Mouse (Mus musculus) hindbrain, embryonic 10.5 days (tissue): ENCODE data around the gene Ly6g6f. TPM values are rescaled to one million over a fixed set of nuclear protein-coding genes. Genes with fewer than 3 reads are reported as not detected.

Experiments
- DNase-seq: peaks from one replicate; pipeline ENCODE4 v3.0.0-alpha.2; 2017; ENCODE audit warnings: low spot score
- H3K27ac ChIP-seq: fragments of 300-500 bp; sonication (generic); 2 replicates; pipeline ENCODE4 v1.5.1; 2016; ENCODE audit warnings: mild to moderate bottlenecking, moderate library complexity
- H3K27me3 ChIP-seq: fragments of 300-500 bp; sonication (generic); 2 replicates; pipeline ENCODE4 v1.6.1; 2016; ENCODE audit warnings: mild to moderate bottlenecking; ENCODE audit not compliant: poor library complexity, insufficient read depth, severe bottlenecking
- H3K36me3 ChIP-seq: fragments of 300-500 bp; sonication (generic); 2 replicates; pipeline ENCODE4 v1.6.1; 2016; ENCODE audit warnings: mild to moderate bottlenecking, moderate library complexity
- H3K4me1 ChIP-seq: fragments of 300-500 bp; sonication (generic); replicated peaks from 2 replicates; pipeline ENCODE4 v1.6.1; 2016; ENCODE audit warnings: mild to moderate bottlenecking
- H3K4me3 ChIP-seq: fragments of 300-500 bp; sonication (generic); 2 replicates; pipeline ENCODE4 v1.5.1; 2016; ENCODE audit warnings: mild to moderate bottlenecking, moderate library complexity
- H3K9me3 ChIP-seq: fragments of 300-500 bp; sonication (generic); 2 replicates; pipeline ENCODE4 v1.6.1; 2016; ENCODE audit warnings: mild to moderate bottlenecking, moderate library complexity
- WGBS: fragments of 180-500 bp; shearing (Covaris S2); methylation state at CpG from one replicate; pipeline ENCODE4 v1.1.7; 2016; 5-methylcytosine and 5-hydroxymethylcytosine counted together
- polyA plus RNA-seq: library from polyadenylated mRNA; unstranded; fragments of >200 nt; fragmentation: Nextera tagmentation; extraction: Ambion mirVana; gene quantifications from 2 replicates; pipeline ENCODE4 v1.2.1, GENCODE M21; 2016

Ly6g6f gene
- polyA plus RNA-seq, 1 experiment from 2014 or later, result 0.67 TPM

DNA sequence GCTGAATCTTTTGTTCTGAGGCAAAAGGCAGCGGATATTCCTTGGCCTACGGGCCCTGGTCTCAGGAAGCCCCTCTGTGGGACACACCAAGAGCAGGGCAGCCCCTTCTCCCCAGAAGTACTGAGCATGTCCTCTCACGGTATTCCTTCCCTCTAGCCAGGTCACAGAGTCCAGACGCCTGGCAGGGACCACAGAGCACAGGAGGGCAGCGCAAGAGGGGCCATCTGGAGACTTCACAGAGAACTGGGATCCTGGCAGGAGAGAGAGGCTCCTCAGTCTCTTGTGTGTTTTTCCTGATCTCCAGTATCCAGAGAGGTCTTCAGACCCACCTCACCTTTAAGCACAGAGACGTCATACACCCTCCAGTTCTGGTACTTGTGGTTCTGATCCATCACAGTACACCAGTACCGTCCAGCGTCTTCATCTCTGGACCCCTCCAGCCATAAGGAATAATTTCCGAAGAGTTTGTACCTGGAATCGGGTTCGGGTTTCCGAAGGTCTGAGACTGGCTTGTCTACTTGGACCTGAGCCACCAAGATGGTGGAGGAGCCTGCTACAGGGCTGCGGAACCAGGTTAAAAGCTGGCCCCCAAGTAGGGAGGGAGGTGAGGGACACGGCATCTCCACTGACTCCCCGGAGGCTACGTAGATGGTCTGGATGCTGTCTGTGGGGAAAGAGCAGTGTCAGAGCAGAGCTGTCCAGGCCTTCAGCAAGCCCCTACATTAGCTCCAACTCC is 2.4 kb downstream of the Ly6g6f start:
- Histone ChIP-seq H3K36me3 (no peaks in the 10 kb centered on the region), H3K9me3 (no peaks in the 10 kb centered on the region), H3K27me3 (peaks cover 11% of the 10 kb centered on the region), H3K4me1 (peaks cover 21% of the 10 kb centered on the region), H3K27ac (no peak overlapping the region), H3K4me3 (no peak overlapping the region; the same call in 1 of the 2 replicates)
- DNase-seq, result no peak
- 87% methylated on average over 16 of the region's 16 CpGs for WGBS

DNA sequence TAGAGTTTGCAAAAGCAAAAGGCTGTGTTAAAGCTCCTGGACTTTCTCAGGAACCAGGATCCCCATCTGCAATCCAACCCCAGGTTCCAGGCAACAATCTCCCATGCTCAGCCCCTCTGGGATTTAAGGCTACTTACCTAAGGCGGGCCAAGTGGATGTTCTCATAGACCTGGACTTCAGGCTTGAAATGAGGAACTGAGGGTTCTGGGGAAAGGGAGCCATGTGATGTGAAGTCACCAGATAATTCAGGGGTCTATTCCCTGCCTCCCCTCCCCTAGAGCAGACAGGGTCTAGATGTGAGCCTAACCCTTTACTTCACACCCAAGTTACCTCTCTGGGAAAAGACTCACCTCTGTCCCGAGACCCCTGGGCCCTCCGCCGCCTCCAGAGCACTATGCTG is 4.7 kb downstream of the Ly6g6f start:
- Histone ChIP-seq H3K36me3 (no peaks in the 10 kb centered on the region), H3K4me1 (peaks cover 41% of the 10 kb centered on the region), H3K9me3 (no peaks in the 10 kb centered on the region), H3K27ac (no peak overlapping the region), H3K4me3 (no peak overlapping the region), H3K27me3 (peaks cover 11% of the 10 kb centered on the region)
- 77% methylated on average over 4 of the region's 4 CpGs for WGBS
- no peak for DNase-seq

DNA sequence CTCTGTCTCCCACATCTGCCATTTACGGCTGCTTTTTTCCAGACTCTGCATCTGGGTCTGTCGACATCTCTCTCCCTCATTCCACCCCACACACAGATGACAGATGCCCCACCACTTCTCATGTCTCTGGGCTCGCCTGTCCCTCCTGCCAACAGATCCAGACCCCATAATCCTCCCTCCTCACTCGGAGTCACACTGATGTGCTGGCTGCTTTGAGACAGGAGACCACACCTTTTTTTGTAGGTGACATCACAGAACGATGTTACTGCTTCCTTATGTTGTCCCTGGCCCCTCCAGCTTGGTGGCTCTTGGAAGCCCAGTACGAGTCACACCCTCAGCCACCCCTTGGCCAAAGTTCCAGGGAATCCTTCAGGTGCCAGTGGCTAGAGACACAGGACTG is 5.2 kb downstream of the Ly6g6f start:
- 71% methylated on average over 6 of the region's 6 CpGs for WGBS
- peaks cover 41% of the 10 kb centered on the region for H3K4me1 ChIP-seq
- no peak overlapping the region for H3K27ac ChIP-seq
- DNase-seq, result no peak
- H3K36me3 ChIP-seq, result no peaks in the 10 kb centered on the region
- no peaks in the 10 kb centered on the region for H3K9me3 ChIP-seq
- H3K4me3 ChIP-seq, result no peak overlapping the region
- peaks cover 11% of the 10 kb centered on the region for H3K27me3 ChIP-seq

DNA sequence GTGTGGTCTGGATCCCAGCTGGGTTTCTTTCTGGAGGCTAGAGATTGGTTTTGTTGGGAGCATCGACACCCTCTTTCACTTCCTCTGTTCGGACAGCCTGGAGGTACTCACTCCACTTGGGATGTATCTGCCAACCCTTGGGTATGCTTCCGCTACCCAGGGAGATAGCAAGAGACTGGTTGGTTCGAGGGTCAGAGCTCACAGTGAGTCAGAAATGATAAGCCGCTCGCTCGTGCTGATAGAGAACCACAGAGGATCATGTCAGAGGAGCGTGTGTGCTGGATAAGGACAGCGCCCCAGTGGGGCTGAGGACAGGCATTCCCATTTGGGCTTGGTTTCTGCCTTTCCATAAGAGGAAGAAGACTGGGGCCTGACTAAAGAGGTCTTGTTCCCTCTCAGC is 5.6 kb downstream of the Ly6g6f start:
- H3K9me3 ChIP-seq, result no peaks in the 10 kb centered on the region
- peaks cover 11% of the 10 kb centered on the region for H3K27me3 ChIP-seq
- no peaks in the 10 kb centered on the region for H3K36me3 ChIP-seq
- no peak for DNase-seq
- H3K27ac ChIP-seq, result no peak overlapping the region
- H3K4me1 ChIP-seq, result peaks cover 41% of the 10 kb centered on the region
- no peak overlapping the region for H3K4me3 ChIP-seq
- WGBS, result 71% methylated on average over 9 of the region's 9 CpGs

DNA sequence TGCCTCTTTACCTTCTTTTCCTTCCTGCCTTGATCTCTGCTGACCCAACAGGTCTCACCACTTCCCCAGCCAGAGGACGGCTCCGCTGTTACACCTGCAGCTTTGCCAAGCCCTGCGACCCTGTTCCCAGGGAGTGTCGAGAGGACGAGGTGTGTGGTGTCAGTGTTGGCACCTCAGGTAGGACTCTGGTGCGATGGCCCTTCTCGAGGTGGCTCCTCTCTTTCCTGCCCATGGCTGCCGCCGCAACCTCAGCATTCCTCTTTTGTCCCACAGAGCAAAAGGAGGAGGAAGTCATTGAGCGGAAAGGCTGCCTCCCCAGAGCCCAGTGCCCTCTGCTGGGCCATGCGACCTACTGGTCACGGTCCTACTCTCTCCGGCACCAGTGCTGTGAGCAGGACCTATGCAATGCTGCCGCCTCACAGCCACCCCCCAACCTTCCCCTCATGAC is 7.6 kb downstream of the Ly6g6f start, which contains the start of gene Ly6g6d:
Gene Ly6g6d, minus strand, starts transcription at position 280 of the 448 bp plus-strand sequence.
- 9% methylated on average over 14 of the region's 14 CpGs for WGBS
- Histone ChIP-seq H3K27me3 (peaks cover 15% of the 10 kb centered on the region), H3K4me1 (peaks cover 41% of the 10 kb centered on the region), H3K27ac (peak within 1 kb of the TSS; percentile 82), H3K9me3 (no peaks in the 10 kb centered on the region), H3K4me3 (peak within 1 kb of the TSS; percentile 45), H3K36me3 (no peaks in the 10 kb centered on the region)
- peak; percentile 59 for DNase-seq

DNA sequence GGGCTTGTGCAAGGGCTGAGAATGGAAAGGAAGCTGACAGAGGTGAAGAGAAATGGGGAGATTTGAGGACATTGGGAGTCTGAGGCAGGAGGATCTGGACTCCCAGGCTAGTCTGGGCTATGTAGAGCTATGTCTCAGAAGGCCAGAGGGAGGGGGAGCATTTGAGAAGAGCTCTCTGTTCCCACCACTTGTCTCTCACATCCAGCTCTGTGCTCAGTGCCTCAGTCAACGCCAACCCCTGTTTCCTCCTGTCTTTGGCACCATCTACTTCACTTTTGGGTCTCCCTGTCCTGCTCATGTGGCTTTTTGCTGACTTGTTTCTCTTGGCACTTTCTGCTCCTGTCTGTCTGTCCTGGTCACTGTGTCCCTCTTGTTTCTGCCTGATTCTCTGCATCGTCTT is 8.1 kb downstream of the Ly6g6f start:
- Histone ChIP-seq H3K4me3 (peak overlapping the region; percentile 45), H3K36me3 (no peaks in the 10 kb centered on the region), H3K4me1 (peaks cover 41% of the 10 kb centered on the region), H3K9me3 (no peaks in the 10 kb centered on the region), H3K27ac (peak overlapping the region; percentile 82), H3K27me3 (peaks cover 15% of the 10 kb centered on the region)
- 43% methylated on average over 2 of the region's 2 CpGs for WGBS
- no peak for DNase-seq

DNA sequence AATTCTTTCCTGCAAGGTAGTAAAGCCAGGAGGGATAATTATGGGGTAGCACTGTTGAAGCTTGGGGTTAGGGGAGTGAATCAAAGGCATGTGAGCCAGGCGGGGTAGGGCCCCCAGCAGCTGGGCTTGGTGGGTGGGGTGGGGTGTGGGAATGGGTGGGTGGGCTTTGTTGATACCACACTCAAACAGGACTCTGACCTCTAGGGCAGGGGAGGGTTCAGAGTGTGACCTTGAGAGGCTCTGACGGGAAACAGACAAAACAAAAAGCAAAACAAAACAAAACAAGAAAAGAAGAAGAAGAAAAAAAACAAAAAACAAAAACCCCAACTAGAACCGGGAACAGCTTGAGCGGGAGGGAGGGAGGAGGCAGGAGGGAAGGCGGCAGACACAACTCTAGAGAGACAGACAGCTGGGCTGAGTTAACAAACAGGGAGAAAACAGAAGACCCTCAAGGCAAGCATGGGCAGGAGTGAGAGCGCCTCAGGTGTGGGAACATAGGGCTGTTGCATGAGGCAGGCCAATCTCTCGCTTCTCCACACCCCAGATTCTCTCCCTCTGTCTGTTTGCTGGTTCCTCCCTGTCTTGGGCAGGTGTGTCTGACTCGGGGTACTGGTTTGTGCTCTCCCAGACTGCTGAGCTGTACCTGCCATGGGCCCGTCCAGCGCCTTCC is 8.8 kb downstream of the Ly6g6f start, which contains the start of gene Ly6g6e:
Gene Ly6g6e, plus strand, starts transcription at position 396 of the 670 bp plus-strand sequence.
- Histone ChIP-seq H3K4me1 (peaks cover 41% of the 10 kb centered on the region), H3K36me3 (no peaks in the 10 kb centered on the region), H3K27ac (peak within 1 kb of the TSS; percentile 82), H3K4me3 (peak within 1 kb of the TSS; percentile 45), H3K9me3 (no peaks in the 10 kb centered on the region), H3K27me3 (peaks cover 15% of the 10 kb centered on the region)
- no peak for DNase-seq
- WGBS, result 25% methylated on average over 10 of the region's 10 CpGs

DNA sequence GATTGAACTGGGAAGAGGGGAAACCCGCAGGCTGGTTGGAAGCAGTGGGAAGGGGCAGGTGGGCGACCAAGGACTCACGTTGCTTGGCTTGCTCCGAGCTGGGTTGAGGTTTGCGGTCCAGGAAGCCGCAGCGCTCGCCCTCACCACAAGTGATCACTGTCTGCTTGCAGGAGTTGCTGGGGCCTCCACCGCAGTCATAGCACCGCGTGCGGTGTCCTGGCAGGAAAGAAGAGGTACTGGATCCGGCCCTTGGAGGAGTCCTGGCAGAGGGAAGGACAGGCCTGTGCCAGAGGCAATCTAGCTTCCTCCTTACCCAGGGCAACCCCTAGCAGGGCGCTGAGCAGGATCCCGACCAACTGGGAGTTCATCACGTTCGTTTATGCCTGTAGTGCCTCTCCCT is 11.3 kb downstream of the Ly6g6f start:
- no peaks in the 10 kb centered on the region for H3K36me3 ChIP-seq
- no peaks in the 10 kb centered on the region for H3K9me3 ChIP-seq
- peak overlapping the region; percentile 50 for H3K27ac ChIP-seq
- peaks cover 8% of the 10 kb centered on the region; the same call in 1 of the 2 replicates for H3K27me3 ChIP-seq
- DNase-seq, result no peak
- WGBS, result 56% methylated on average over 17 of the region's 17 CpGs
- no peak overlapping the region for H3K4me3 ChIP-seq
- H3K4me1 ChIP-seq, result peaks cover 28% of the 10 kb centered on the region

DNA sequence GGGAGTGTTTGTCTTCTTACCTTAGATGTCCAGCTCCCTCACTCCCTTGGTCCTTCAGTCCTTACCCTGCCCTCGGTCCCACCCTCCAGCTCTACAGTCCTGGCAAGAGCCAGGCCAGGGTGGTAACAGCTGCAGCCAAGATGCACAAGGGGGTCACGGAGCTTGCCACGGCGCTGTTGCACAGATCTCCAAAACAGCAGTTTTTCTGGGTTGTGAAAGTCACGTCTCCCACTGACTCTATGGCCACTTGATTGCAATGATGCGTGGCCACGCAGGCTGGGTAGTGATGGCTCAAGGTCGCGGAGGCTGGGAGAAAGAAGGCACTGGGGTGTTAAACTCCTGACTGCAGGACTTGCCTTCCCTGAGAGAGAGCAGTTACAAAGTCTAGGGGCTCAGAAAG is 14.0 kb downstream of the Ly6g6f start:
- no peaks in the 10 kb centered on the region for H3K36me3 ChIP-seq
- peaks cover 9% of the 10 kb centered on the region for H3K4me1 ChIP-seq
- H3K4me3 ChIP-seq, result no peak overlapping the region
- no peaks in the 10 kb centered on the region for H3K9me3 ChIP-seq
- DNase-seq, result no peak
- H3K27ac ChIP-seq, result no peak overlapping the region
- H3K27me3 ChIP-seq, result peaks cover 28% of the 10 kb centered on the region
- 82% methylated on average over 9 of the region's 9 CpGs for WGBS

DNA sequence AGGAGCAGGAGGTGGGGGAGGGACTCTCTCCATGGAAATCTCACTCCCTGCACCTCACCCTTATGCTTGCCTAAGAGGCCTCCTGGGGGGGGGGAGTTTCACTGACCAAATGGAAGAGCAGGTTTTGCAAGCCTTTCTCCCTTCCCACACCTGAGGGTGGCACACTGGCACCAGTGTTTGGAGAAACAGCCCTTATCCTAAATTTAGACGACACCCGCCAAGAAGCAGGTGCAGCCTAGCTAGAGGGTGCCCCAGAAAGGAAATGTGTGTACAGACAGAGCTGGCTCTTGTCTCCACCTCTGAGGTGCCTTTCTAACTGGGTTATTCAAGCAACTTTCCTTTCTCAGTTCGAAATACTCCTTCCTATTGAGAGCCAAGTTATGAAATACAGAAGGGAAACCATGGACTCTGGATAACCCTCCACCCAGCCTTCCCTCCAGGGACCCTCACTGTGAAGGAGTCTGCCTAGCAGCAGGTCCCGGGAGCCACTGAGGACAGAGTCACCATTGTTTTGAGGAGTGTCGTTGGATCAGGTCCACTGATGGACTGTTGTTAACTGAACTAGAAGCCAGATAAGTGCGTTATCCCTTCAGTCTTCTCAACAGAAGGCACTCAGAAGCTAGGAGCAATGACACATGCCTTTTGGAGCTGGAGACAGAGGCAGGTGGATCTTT is 14.7 kb downstream of the Ly6g6f start:
- Histone ChIP-seq H3K27ac (no peak overlapping the region), H3K27me3 (peaks cover 36% of the 10 kb centered on the region), H3K36me3 (no peaks in the 10 kb centered on the region), H3K4me1 (peaks cover 9% of the 10 kb centered on the region), H3K9me3 (no peaks in the 10 kb centered on the region), H3K4me3 (no peak overlapping the region)
- DNase-seq, result no peak
- WGBS, result 61% methylated on average over 6 of the region's 6 CpGs

DNA sequence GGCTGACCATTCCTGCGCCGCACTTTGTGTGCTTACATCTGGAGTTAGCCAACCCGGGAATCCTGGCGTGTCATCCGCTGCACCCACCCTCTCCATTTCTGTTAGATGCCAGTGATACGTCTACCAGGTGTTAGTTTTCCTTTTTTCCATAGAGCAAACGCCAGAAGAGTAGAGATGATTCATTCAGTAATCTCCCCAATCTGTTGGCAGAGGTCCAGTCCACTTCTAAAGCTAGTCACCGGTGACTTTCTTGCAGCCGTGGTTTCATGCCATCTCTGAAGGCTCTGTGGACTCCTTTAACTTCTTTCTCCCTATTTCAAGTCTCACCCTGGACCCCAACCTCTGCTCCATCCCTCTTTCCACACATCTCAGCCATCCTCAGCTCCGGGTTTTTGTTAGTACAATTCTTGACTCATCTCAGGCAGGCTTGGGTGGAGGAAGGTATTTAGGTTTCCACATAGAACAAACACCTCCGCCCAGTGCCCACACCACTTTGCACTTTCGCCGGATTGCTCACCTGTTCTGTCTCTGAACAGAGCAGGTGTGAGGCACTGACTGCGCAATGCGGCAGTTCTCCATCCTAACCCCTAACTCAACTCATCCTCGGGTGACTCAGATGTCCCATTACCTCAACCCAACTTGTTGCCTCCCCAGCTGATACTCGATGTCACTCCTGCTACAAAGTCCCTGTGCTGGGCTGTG is 17.0 kb downstream of the Ly6g6f start:
- WGBS, result 86% methylated on average over 17 of the region's 17 CpGs
- Histone ChIP-seq H3K36me3 (peaks cover 1% of the 10 kb centered on the region), H3K27ac (no peak overlapping the region), H3K27me3 (peaks cover 55% of the 10 kb centered on the region), H3K4me3 (no peak overlapping the region), H3K4me1 (peaks cover 29% of the 10 kb centered on the region), H3K9me3 (no peaks in the 10 kb centered on the region)
- no peak for DNase-seq

DNA sequence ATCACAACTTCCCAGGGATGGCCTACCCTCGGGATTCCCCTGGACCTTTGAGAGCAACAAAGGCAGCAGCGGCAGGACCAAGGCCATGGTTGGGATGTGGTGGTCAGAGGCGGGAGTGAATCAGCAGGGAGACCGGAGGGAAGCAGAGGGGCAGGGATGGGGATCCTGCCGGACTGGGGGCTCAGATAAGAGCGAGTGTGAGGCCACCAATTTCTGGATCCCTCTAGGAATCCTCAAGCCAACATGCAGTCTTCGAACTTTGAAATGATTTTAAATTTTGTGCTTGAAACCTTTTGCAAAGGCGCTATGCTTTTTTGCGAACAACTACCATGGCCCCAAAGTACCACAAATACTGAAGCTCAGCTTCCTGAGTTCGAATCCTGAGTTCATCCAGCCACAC is 19.3 kb downstream of the Ly6g6f start, which contains the start of gene Mpig6b:
Gene Mpig6b, minus strand, starts transcription at position 101 of the 400 bp plus-strand sequence.
- H3K27ac ChIP-seq, result peak within 1 kb of the TSS; percentile 81
- H3K36me3 ChIP-seq, result peaks cover 24% of the 10 kb centered on the region
- H3K9me3 ChIP-seq, result no peaks in the 10 kb centered on the region
- peaks cover 38% of the 10 kb centered on the region for H3K4me1 ChIP-seq
- DNase-seq, result no peak
- 42% methylated on average over 10 of the region's 10 CpGs for WGBS
- peaks cover 68% of the 10 kb centered on the region for H3K27me3 ChIP-seq
- peak within 1 kb of the TSS; percentile 54 for H3K4me3 ChIP-seq
